Mouse (Mus musculus) forebrain, postnatal 0 days (tissue): ENCODE data around the gene Acbd3. TPM values are rescaled to one million over a fixed set of nuclear protein-coding genes. Genes with fewer than 3 reads are reported as not detected.
A peak's percentile ranks its signal among the peaks of the same experiment; 100 is the strongest.

Source experiments
- ATAC-seq: fragments of 200-750 bp; cut with Nextera tagmentation; 2 replicates; pipeline ENCODE4 v1.8.0; 2017; ENCODE audit warnings: mild to moderate bottlenecking, moderate library complexity
- DNase-seq: peaks from one replicate; pipeline ENCODE4 v3.0.0-alpha.2; 2015
- H3K27ac ChIP-seq: fragments of 300-500 bp; sonication (generic); 2 replicates; pipeline ENCODE4 v1.5.1; 2014; ENCODE audit warnings: low read depth, mild to moderate bottlenecking, antibody characterized with exemption, low read length, moderate library complexity, mixed read lengths
- H3K27me3 ChIP-seq: fragments of 300-500 bp; sonication (generic); 2 replicates; pipeline ENCODE4 v1.6.1; 2014; ENCODE audit warnings: mild to moderate bottlenecking, low read length, mixed read lengths; ENCODE audit not compliant: insufficient read depth
- H3K36me3 ChIP-seq: fragments of 300-500 bp; sonication (generic); 2 replicates; pipeline ENCODE4 v1.6.1; 2014; ENCODE audit warnings: mild to moderate bottlenecking, moderate library complexity; ENCODE audit not compliant: insufficient read depth
- H3K4me1 ChIP-seq: fragments of 300-500 bp; sonication (generic); 2 replicates; pipeline ENCODE4 v1.6.1; 2014; ENCODE audit warnings: antibody characterized with exemption; ENCODE audit not compliant: insufficient read depth
- H3K4me2 ChIP-seq: fragments of 300-500 bp; sonication (generic); 2 replicates; pipeline ENCODE4 v1.6.1; 2014; ENCODE audit warnings: low read depth, mild to moderate bottlenecking, moderate library complexity
- H3K4me3 ChIP-seq: fragments of 300-500 bp; sonication (generic); 2 replicates; pipeline ENCODE4 v1.5.1; 2014; ENCODE audit warnings: low read depth, low read length, mixed read lengths
- H3K9ac ChIP-seq: fragments of 300-500 bp; sonication (generic); 2 replicates; pipeline ENCODE4 v1.6.1; 2014; ENCODE audit warnings: mild to moderate bottlenecking
- H3K9me3 ChIP-seq: fragments of 300-500 bp; sonication (generic); 2 replicates; pipeline ENCODE4 v1.6.1; 2016; ENCODE audit warnings: low read length
- CTCF ChIP-seq: sonication (generic); IDR thresholded peaks from 2 replicates; pipeline ENCODE4 v1.5.1; 2016; ENCODE audit warnings: antibody characterized with exemption, control low read depth, low read depth
- WGBS: fragments of 180-500 bp; shearing (Covaris S2); extraction: QIAGEN DNeasy Blood & Tissue Kit; methylation state at CpG from one replicate; pipeline ENCODE4 v1.1.7; 2014; 5-methylcytosine and 5-hydroxymethylcytosine counted together
- polyA plus RNA-seq: library from polyadenylated mRNA; unstranded; fragments of >200 nt; fragmentation: Nextera tagmentation; extraction: Ambion mirVana; gene quantifications from 2 replicates; pipeline ENCODE4 v1.2.1, GENCODE M21; 2015
- total RNA-seq: library from RNA; depleted of rRNA; stranded (reverse); fragments of >200 nt; gene quantifications from 2 replicates; pipeline ENCODE4 v1.2.3, GENCODE M21; 2014

Acbd3 gene
- total and polyA plus RNA-seq, 2 experiments from 2014 or later: 16.1 to 37.6 TPM

DNA sequence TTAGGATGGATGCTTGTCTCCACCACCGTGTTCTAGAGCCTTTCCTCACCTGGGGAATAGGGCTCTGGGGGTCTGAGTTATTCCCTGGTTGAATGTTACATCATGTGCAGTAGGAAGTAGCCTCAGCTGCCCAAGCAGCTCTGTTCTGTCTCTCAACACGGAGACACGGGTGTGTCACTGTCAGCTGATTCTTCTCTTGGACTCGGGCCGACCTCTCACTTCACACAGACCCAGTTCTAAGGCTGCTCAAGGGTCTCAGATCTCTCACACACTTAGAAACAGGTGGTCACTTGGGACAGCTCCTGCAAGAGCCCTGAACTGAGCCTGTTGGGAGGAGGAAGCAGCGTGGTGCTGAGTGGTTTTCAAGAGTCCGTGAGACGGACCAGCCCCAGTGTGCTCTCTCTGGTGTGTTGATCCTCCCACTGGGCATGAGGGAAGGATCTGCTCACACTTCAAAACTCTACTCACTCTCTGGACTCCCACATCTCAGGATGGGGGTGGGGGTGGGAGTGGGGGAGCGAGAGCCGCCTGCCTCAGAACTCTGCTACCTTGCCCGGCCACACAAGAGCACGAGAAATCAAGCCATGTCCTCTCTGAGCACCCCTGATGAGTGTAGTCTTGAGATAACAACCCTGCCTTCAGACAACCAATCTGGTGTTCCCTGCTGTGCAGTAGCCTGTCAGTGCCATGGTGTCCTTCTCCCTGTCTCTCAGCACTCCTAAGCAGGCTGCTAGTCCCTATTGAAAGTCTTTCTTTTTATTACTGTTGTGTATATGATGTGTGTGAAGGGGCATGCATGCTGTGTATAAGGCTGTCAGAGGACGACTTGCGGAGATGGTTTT, 16.7 kb upstream of the Acbd3 start:
- Histone ChIP-seq H3K27me3 (no peaks in the 10 kb centered on the region), H3K36me3 (no peaks in the 10 kb centered on the region), H3K9me3 (no peaks in the 10 kb centered on the region), H3K4me3 (no peak overlapping the region), H3K27ac (no peak overlapping the region), H3K4me2 (no peak overlapping the region), H3K9ac (no peak overlapping the region), H3K4me1 (no peaks in the 10 kb centered on the region)
- 78% methylated on average over 14 of the region's 14 CpGs for WGBS
- no peak for TF ChIP-seq CTCF
- DNase-seq (no peak), ATAC-seq (no peak)

DNA sequence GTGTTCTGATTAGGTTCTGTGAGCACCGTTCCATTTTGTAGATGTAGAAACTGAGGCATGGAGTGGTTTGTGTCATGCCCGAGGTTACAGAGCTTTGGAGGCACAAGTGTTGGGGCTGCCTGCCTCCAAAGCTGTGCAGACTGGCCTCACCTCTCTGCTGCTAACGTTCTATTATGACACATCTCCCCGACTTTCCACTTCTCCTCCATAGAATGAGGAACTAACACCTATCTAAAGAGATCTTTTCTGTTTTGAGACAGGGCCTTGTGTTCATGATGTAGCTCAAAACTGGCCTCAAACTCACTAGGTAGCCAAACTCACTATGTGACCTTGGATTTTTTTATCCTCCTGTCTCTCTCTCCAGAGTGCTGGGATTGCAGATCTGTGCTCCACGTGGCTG, 7.1 kb upstream of the Acbd3 start:
- WGBS: 74% methylated on average over 5 of the region's 5 CpGs
- no peaks in the 10 kb centered on the region for H3K9me3 ChIP-seq
- no peak overlapping the region for H3K4me2 ChIP-seq
- no peaks in the 10 kb centered on the region for H3K36me3 ChIP-seq
- ATAC-seq: no peak
- H3K9ac ChIP-seq: no peak overlapping the region
- no peak overlapping the region for H3K27ac ChIP-seq
- no peak overlapping the region for H3K4me3 ChIP-seq
- H3K27me3 ChIP-seq: no peaks in the 10 kb centered on the region
- no peak for TF ChIP-seq CTCF
- H3K4me1 ChIP-seq: no peaks in the 10 kb centered on the region
- no peak for DNase-seq

DNA sequence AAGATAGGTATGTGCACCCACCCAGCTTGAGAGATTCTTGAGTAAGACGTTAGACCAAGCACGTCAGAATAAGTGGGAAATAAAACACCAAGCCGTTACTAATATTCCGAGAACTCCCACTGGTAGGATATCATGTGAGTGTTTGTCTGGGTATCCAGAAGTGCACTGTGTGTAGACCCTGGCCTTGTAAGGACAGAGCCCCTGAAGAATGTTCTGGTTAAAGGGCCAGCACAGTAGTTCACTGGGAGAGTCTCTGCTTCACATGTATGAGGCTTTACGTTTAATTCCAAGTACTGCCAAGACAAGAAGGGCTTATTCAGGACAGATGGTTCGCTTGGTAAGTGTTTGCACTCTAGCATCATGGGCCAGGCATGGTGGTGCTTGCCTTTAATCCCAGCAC, 6.4 kb upstream of the Acbd3 start:
- WGBS: 77% methylated on average over 6 of the region's 6 CpGs
- no peak for TF ChIP-seq CTCF
- H3K27me3 ChIP-seq: no peaks in the 10 kb centered on the region
- DNase-seq: no peak
- ATAC-seq: no peak
- H3K9me3 ChIP-seq: no peaks in the 10 kb centered on the region
- H3K36me3 ChIP-seq: no peaks in the 10 kb centered on the region
- no peak overlapping the region for H3K9ac ChIP-seq
- no peaks in the 10 kb centered on the region for H3K4me1 ChIP-seq
- H3K4me3 ChIP-seq: no peak overlapping the region
- H3K4me2 ChIP-seq: no peak overlapping the region
- H3K27ac ChIP-seq: no peak overlapping the region

GRCm38 (mm10) chr1:180719951-180720689, 5.7 kb upstream of the Acbd3 start:
- peak; percentile 73 for DNase-seq
- Histone ChIP-seq H3K9me3 (no peaks in the 10 kb centered on the region), H3K4me3 (no peak overlapping the region), H3K9ac (no peak overlapping the region), H3K4me2 (no peak overlapping the region), H3K27ac (no peak overlapping the region), H3K36me3 (no peaks in the 10 kb centered on the region), H3K27me3 (no peaks in the 10 kb centered on the region), H3K4me1 (0 out of 2 replicates have a peak, but pooled peaks cover 4% of the 10 kb centered on the region)
- peak; percentile 45; the same call in 1 of the 2 replicates for ATAC-seq
- peak; percentile 87 for TF ChIP-seq CTCF
- 46% methylated on average over 5 of the region's 5 CpGs for WGBS

DNA sequence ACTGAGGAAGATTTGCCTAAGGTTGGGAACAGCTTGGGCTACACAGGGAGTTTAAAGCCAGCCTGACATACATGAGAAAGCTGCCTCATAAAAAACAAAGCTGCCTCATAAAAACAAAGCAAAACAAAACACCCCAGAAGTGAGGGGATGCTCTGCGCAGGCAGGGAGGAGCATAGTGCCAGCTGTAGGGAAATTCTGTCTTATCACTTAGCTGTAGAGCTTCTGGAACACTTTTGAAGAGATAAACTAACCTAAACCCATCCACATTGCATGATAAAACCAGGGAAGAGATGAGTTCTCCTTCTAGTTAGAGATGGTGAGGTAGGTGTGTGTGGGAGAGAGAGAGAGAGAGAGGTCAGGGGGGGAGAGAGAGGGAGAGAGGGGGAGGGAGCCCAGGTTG, 3.2 kb upstream of the Acbd3 start:
- TF ChIP-seq CTCF: no peak
- H3K27me3 ChIP-seq: no peaks in the 10 kb centered on the region
- H3K9ac ChIP-seq: no peak overlapping the region
- no peaks in the 10 kb centered on the region for H3K9me3 ChIP-seq
- H3K27ac ChIP-seq: no peak overlapping the region
- no peak for DNase-seq
- ATAC-seq: no peak
- no peak overlapping the region for H3K4me2 ChIP-seq
- WGBS: 48% methylated on average over 1 of the region's 1 CpGs
- H3K4me3 ChIP-seq: no peak overlapping the region
- H3K4me1 ChIP-seq: peaks cover 15% of the 10 kb centered on the region; the same call in 1 of the 2 replicates
- no peaks in the 10 kb centered on the region for H3K36me3 ChIP-seq

GRCm38 (mm10) chr1:180723701-180724238, 2.1 kb upstream of the Acbd3 start:
- H3K9ac ChIP-seq: no peak overlapping the region
- no peaks in the 10 kb centered on the region for H3K36me3 ChIP-seq
- WGBS: 69% methylated on average over 1 of the region's 1 CpGs
- TF ChIP-seq CTCF: no peak
- no peak overlapping the region for H3K4me2 ChIP-seq
- no peak overlapping the region for H3K27ac ChIP-seq
- no peak for DNase-seq
- peaks cover 22% of the 10 kb centered on the region; the same call in 1 of the 2 replicates for H3K4me1 ChIP-seq
- no peaks in the 10 kb centered on the region for H3K9me3 ChIP-seq
- ATAC-seq: no peak
- H3K27me3 ChIP-seq: no peaks in the 10 kb centered on the region
- H3K4me3 ChIP-seq: no peak overlapping the region
